Mouse (Mus musculus): Measurements from ENCODE around the gene Btk. TPM values are rescaled to one million over a fixed set of nuclear protein-coding genes. Genes with fewer than 3 reads are reported as not detected.

Gene Btk
- total and polyA plus RNA-seq, 2 experiments from 2014 or later, result 0.34 TPM; not detected in 1

- ATAC-seq (ENCODE audit: insufficient read depth, low read depth) (no peak), DNase-seq (ENCODE audit: low spot score) (peak; percentile 27)
- Histone ChIP-seq H3K4me3 (ENCODE audit: low read depth, low read length) (no peak overlapping the region), H3K4me1 (ENCODE audit: control insufficient read depth, insufficient read depth) (no peaks in the 10 kb centered on the region), H3K4me2 (ENCODE audit: low read depth, low read length) (no peak overlapping the region), H3K27me3 (ENCODE audit: control insufficient read depth, insufficient read depth, low read length) (no peaks in the 10 kb centered on the region), H3K36me3 (replicated peaks; ENCODE audit: control insufficient read depth, insufficient read depth, low read length) (no peaks in the 10 kb centered on the region), H3K27ac (ENCODE audit: low read depth) (no peak overlapping the region), H3K9ac (replicated peaks; ENCODE audit: low read depth, low read length) (no peak overlapping the region), H3K9me3 (replicated peaks; ENCODE audit: control insufficient read depth, low read length) (no peaks in the 10 kb centered on the region)
- TF ChIP-seq EP300 (IDR thresholded peaks at IDR 0.05; ENCODE audit: low read depth) (no peak), CTCF (IDR thresholded peaks at IDR 0.05; ENCODE audit: low read depth) (peak; percentile 34)
- WGBS, result 28% methylated on average over 4 of the region's 4 CpGs
Observed at GRCm38 (mm10) chrX:134609472-134609871, 26.1 kb upstream of the Btk start.

- ATAC-seq (ENCODE audit: insufficient read depth, low read depth) (peak; percentile 78), DNase-seq (ENCODE audit: low spot score) (peak; percentile 13)
- 19% methylated on average over 42 of the region's 43 CpGs for WGBS
- Histone ChIP-seq H3K4me3 (ENCODE audit: low read depth, low read length) (peak overlapping the region; percentile 51), H3K9me3 (replicated peaks; ENCODE audit: control insufficient read depth, low read length) (no peaks in the 10 kb centered on the region), H3K4me2 (ENCODE audit: low read depth, low read length) (peak overlapping the region; percentile 58), H3K9ac (replicated peaks; ENCODE audit: low read depth, low read length) (peak overlapping the region; percentile 60), H3K36me3 (replicated peaks; ENCODE audit: control insufficient read depth, insufficient read depth, low read length) (no peaks in the 10 kb centered on the region), H3K27ac (ENCODE audit: low read depth) (peak overlapping the region; percentile 91), H3K4me1 (ENCODE audit: control insufficient read depth, insufficient read depth) (no peaks in the 10 kb centered on the region), H3K27me3 (ENCODE audit: control insufficient read depth, insufficient read depth, low read length) (no peaks in the 10 kb centered on the region)
- no peak for TF ChIP-seq CTCF (IDR thresholded peaks at IDR 0.05; ENCODE audit: low read depth)
- no peak for TF ChIP-seq EP300 (IDR thresholded peaks at IDR 0.05; ENCODE audit: low read depth)
Observed at GRCm38 (mm10) chrX:134601380-134602120, 18.2 kb upstream of the Btk start.

GRCm38 (mm10) chrX:134600659-134601379 is 17.4 kb upstream of the Btk start, which contains the start of the genes Gla and Hnrnph2:
Gene Gla (minus strand): TSS chrX:134601125.
Gene Hnrnph2 (plus strand): TSS chrX:134601179.
- 11% methylated on average over 33 of the region's 33 CpGs for WGBS
- ATAC-seq (ENCODE audit: insufficient read depth, low read depth), result peak; percentile 97
- H3K9me3 ChIP-seq (replicated peaks; ENCODE audit: control insufficient read depth, low read length), result no peaks in the 10 kb centered on the region
- TF ChIP-seq CTCF (IDR thresholded peaks at IDR 0.05; ENCODE audit: low read depth), result no peak
- no peak for TF ChIP-seq EP300 (IDR thresholded peaks at IDR 0.05; ENCODE audit: low read depth)
- no peaks in the 10 kb centered on the region for H3K27me3 ChIP-seq (ENCODE audit: control insufficient read depth, insufficient read depth, low read length)
- peak; percentile 95 for DNase-seq (ENCODE audit: low spot score)
- no peaks in the 10 kb centered on the region for H3K36me3 ChIP-seq (replicated peaks; ENCODE audit: control insufficient read depth, insufficient read depth, low read length)
- H3K4me2 ChIP-seq (ENCODE audit: low read depth, low read length), result peak within 1 kb of the TSS; percentile 63
- peak within 1 kb of the TSS; percentile 91 for H3K27ac ChIP-seq (ENCODE audit: low read depth)
- H3K9ac ChIP-seq (replicated peaks; ENCODE audit: low read depth, low read length), result peak within 1 kb of the TSS; percentile 60
- peak within 1 kb of the TSS; percentile 51 for H3K4me3 ChIP-seq (ENCODE audit: low read depth, low read length)
- no peaks in the 10 kb centered on the region for H3K4me1 ChIP-seq (ENCODE audit: control insufficient read depth, insufficient read depth)

- Histone ChIP-seq H3K9ac (replicated peaks; ENCODE audit: low read depth, low read length) (peak overlapping the region; percentile 49; the same call in 1 of the 2 replicates), H3K36me3 (replicated peaks; ENCODE audit: control insufficient read depth, insufficient read depth, low read length) (no peaks in the 10 kb centered on the region), H3K4me3 (ENCODE audit: low read depth, low read length) (peak overlapping the region; percentile 51), H3K4me2 (ENCODE audit: low read depth, low read length) (peak overlapping the region; percentile 63), H3K9me3 (replicated peaks; ENCODE audit: control insufficient read depth, low read length) (no peaks in the 10 kb centered on the region), H3K27me3 (ENCODE audit: control insufficient read depth, insufficient read depth, low read length) (no peaks in the 10 kb centered on the region), H3K27ac (ENCODE audit: low read depth) (peak overlapping the region; percentile 81), H3K4me1 (ENCODE audit: control insufficient read depth, insufficient read depth) (no peaks in the 10 kb centered on the region)
- DNase-seq (ENCODE audit: low spot score) (no peak), ATAC-seq (ENCODE audit: insufficient read depth, low read depth) (no peak)
- TF ChIP-seq EP300 (IDR thresholded peaks at IDR 0.05; ENCODE audit: low read depth), result no peak
- no peak for TF ChIP-seq CTCF (IDR thresholded peaks at IDR 0.05; ENCODE audit: low read depth)
- 23% methylated on average over 10 of the region's 10 CpGs for WGBS
Observed at GRCm38 (mm10) chrX:134599922-134600565, 16.7 kb upstream of the Btk start.

GRCm38 (mm10) chrX:134589836-134590235 is 6.5 kb upstream of the Btk start:
- DNase-seq (ENCODE audit: low spot score), result no peak
- no peak overlapping the region for H3K9ac ChIP-seq (replicated peaks; ENCODE audit: low read depth, low read length)
- no peaks in the 10 kb centered on the region for H3K27me3 ChIP-seq (ENCODE audit: control insufficient read depth, insufficient read depth, low read length)
- TF ChIP-seq EP300 (IDR thresholded peaks at IDR 0.05; ENCODE audit: low read depth) (no peak), CTCF (IDR thresholded peaks at IDR 0.05; ENCODE audit: low read depth) (no peak)
- no peaks in the 10 kb centered on the region for H3K36me3 ChIP-seq (replicated peaks; ENCODE audit: control insufficient read depth, insufficient read depth, low read length)
- no peak overlapping the region for H3K4me2 ChIP-seq (ENCODE audit: low read depth, low read length)
- no peaks in the 10 kb centered on the region for H3K9me3 ChIP-seq (replicated peaks; ENCODE audit: control insufficient read depth, low read length)
- 45% methylated on average over 5 of the region's 5 CpGs for WGBS
- H3K4me1 ChIP-seq (ENCODE audit: control insufficient read depth, insufficient read depth), result no peaks in the 10 kb centered on the region
- H3K4me3 ChIP-seq (ENCODE audit: low read depth, low read length), result no peak overlapping the region
- no peak for ATAC-seq (ENCODE audit: insufficient read depth, low read depth)
- no peak overlapping the region for H3K27ac ChIP-seq (ENCODE audit: low read depth)
